Mouse (Mus musculus): ENCODE results near the gene Acin1. TPM values are rescaled to one million over a fixed set of nuclear protein-coding genes. Genes with fewer than 3 reads are reported as not detected.

The Acin1 gene
- total and polyA plus RNA-seq, 2 experiments from 2014 or later, result 108 to 122 TPM

DNA sequence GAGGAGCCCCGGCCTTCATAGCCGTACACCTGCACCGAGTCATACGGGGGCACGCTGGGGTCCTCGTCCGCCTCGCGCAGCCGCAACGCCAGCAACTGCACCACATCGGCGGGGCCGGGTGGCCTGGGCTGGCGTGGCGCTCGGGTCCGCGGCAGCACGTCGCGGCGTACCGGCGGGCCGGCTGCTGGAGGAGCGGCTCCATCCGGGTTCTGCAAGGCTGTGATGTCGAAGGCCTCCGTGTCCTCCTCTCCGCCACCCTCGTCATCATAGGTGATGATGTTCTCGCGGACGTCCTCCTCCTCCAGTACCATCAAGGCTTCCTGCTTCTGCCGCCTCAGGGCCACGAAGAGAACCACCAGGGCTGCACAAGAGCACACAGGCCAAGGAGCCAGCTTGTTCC, 54.5 kb downstream of the Acin1 start:
- 91% methylated on average over 17 of the region's 37 CpGs for WGBS
- Histone ChIP-seq H3K4me1 (ENCODE audit: insufficient read depth, low read length) (no peaks in the 10 kb centered on the region), H3K27me3 (ENCODE audit: insufficient read depth, low read length) (no peaks in the 10 kb centered on the region), H3K4me3 (ENCODE audit: low read depth, low read length) (no peak overlapping the region), H3K9me3 (ENCODE audit: low read length) (no peaks in the 10 kb centered on the region), H3K4me2 (ENCODE audit: low read depth, low read length, poor library complexity, severe bottlenecking) (no peak overlapping the region), H3K27ac (ENCODE audit: low read depth, low read length) (no peak overlapping the region), H3K36me3 (ENCODE audit: insufficient read depth, low read length) (peaks cover 35% of the 10 kb centered on the region), H3K9ac (replicated peaks; ENCODE audit: low read length, poor library complexity, severe bottlenecking) (no peak overlapping the region)
- ATAC-seq (ENCODE audit: low FRiP score) (no peak), DNase-seq (ENCODE audit: low spot score) (no peak)
- TF ChIP-seq CTCF (IDR thresholded peaks at IDR 0.05), result no peak

DNA sequence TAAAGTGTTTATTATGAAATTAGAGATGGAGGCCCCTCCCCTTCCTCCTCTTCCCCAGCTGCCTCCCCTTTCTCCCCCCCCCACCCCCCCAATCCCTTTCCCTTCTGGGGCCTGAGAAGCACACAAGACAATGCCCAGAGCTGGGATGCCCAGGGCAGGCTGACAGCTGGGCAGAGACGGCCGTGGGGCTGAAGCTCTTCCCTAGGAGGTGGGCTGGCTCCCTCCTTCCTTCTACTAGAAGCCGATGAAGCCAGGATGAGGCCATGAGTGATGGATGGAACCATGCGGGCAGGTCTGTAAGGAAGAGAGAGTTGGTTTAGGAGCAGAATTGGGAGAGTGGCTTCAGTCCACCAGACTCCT, 55.5 kb downstream of the Acin1 start:
- H3K9ac ChIP-seq (replicated peaks; ENCODE audit: low read length, poor library complexity, severe bottlenecking), result no peak overlapping the region
- H3K9me3 ChIP-seq (ENCODE audit: low read length), result no peaks in the 10 kb centered on the region
- H3K27me3 ChIP-seq (ENCODE audit: insufficient read depth, low read length), result no peaks in the 10 kb centered on the region
- no peak overlapping the region for H3K27ac ChIP-seq (ENCODE audit: low read depth, low read length)
- WGBS, result 57% methylated on average over 4 of the region's 4 CpGs
- ATAC-seq (ENCODE audit: low FRiP score) (0 out of 2 replicates have a peak, but pooled peaks have one; percentile 25), DNase-seq (ENCODE audit: low spot score) (no peak)
- TF ChIP-seq CTCF (IDR thresholded peaks at IDR 0.05), result no peak
- no peaks in the 10 kb centered on the region for H3K4me1 ChIP-seq (ENCODE audit: insufficient read depth, low read length)
- H3K4me3 ChIP-seq (ENCODE audit: low read depth, low read length), result no peak overlapping the region
- peaks cover 35% of the 10 kb centered on the region for H3K36me3 ChIP-seq (ENCODE audit: insufficient read depth, low read length)
- no peak overlapping the region for H3K4me2 ChIP-seq (ENCODE audit: low read depth, low read length, poor library complexity, severe bottlenecking)

- TF ChIP-seq CTCF (IDR thresholded peaks at IDR 0.05), result no peak
- WGBS, result 71% methylated on average over 11 of the region's 11 CpGs
- Histone ChIP-seq H3K9ac (replicated peaks; ENCODE audit: low read length, poor library complexity, severe bottlenecking) (no peak overlapping the region), H3K9me3 (ENCODE audit: low read length) (no peaks in the 10 kb centered on the region), H3K4me2 (ENCODE audit: low read depth, low read length, poor library complexity, severe bottlenecking) (no peak overlapping the region), H3K27ac (ENCODE audit: low read depth, low read length) (no peak overlapping the region), H3K4me1 (ENCODE audit: insufficient read depth, low read length) (no peaks in the 10 kb centered on the region), H3K36me3 (ENCODE audit: insufficient read depth, low read length) (peaks cover 34% of the 10 kb centered on the region), H3K4me3 (ENCODE audit: low read depth, low read length) (no peak overlapping the region), H3K27me3 (ENCODE audit: insufficient read depth, low read length) (no peaks in the 10 kb centered on the region)
- ATAC-seq (ENCODE audit: low FRiP score) (0 out of 2 replicates have a peak, but pooled peaks have one; percentile 31), DNase-seq (ENCODE audit: low spot score) (no peak)
Measured at GRCm38 (mm10) chr14:54630583-54631239, 56.0 kb downstream of the Acin1 start.

GRCm38 (mm10) chr14:54629797-54630196, 56.9 kb downstream of the Acin1 start:
- TF ChIP-seq CTCF (IDR thresholded peaks at IDR 0.05), result no peak
- no peaks in the 10 kb centered on the region for H3K4me1 ChIP-seq (ENCODE audit: insufficient read depth, low read length)
- H3K9ac ChIP-seq (replicated peaks; ENCODE audit: low read length, poor library complexity, severe bottlenecking), result no peak overlapping the region
- H3K9me3 ChIP-seq (ENCODE audit: low read length), result no peaks in the 10 kb centered on the region
- no peak overlapping the region for H3K4me3 ChIP-seq (ENCODE audit: low read depth, low read length)
- peaks cover 32% of the 10 kb centered on the region for H3K36me3 ChIP-seq (ENCODE audit: insufficient read depth, low read length)
- DNase-seq (ENCODE audit: low spot score) (no peak), ATAC-seq (ENCODE audit: low FRiP score) (no peak)
- H3K4me2 ChIP-seq (ENCODE audit: low read depth, low read length, poor library complexity, severe bottlenecking), result no peak overlapping the region
- H3K27ac ChIP-seq (ENCODE audit: low read depth, low read length), result no peak overlapping the region
- no peaks in the 10 kb centered on the region for H3K27me3 ChIP-seq (ENCODE audit: insufficient read depth, low read length)
- 92% methylated on average over 2 of the region's 2 CpGs for WGBS

DNA sequence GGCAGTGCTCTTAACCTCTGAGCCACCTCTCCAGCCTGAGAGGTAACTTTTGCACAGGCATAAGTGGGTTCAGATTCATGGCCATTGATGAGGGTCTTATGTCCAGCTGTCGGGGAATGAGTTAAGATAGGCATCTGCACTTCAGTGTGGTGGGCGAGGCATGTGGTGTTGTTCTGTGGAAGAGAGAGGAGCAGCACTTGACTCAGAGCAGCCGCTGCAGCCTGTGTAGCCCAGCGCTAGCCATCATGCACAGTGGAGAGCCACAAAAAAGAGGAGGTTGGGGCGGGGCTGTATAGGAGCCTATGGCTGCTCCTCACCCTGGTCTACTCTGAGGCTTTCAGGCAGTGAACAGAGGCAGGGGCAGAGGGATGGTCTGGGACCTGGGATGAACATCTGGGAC, 58.6 kb downstream of the Acin1 start:
- WGBS, result 84% methylated on average over 5 of the region's 5 CpGs
- no peak for ATAC-seq (ENCODE audit: low FRiP score)

DNA sequence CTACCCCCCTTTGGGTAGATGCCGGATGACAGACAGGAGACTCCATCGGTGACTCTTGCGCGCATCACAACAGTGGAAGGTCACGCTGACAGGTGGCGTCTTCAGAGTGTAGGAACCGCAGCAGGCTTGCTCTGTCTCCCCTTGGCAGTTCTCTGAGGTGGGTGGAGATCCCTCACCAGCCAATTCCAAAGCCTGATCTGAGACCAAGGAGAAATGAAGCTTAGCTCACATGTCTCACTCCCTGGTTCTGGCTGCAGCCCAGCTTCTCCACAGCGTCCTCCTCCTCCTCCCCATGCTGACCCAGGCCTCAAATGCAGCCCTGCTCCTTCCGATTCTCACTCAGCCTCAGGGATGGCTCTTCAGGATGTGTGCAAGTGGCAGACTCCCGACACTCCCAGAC, 61.8 kb downstream of the Acin1 start:
- Histone ChIP-seq H3K9me3 (ENCODE audit: low read length) (no peaks in the 10 kb centered on the region), H3K27ac (ENCODE audit: low read depth, low read length) (no peak overlapping the region), H3K4me3 (ENCODE audit: low read depth, low read length) (no peak overlapping the region), H3K9ac (replicated peaks; ENCODE audit: low read length, poor library complexity, severe bottlenecking) (no peak overlapping the region), H3K36me3 (ENCODE audit: insufficient read depth, low read length) (no peaks in the 10 kb centered on the region), H3K4me2 (ENCODE audit: low read depth, low read length, poor library complexity, severe bottlenecking) (no peak overlapping the region), H3K4me1 (ENCODE audit: insufficient read depth, low read length) (no peaks in the 10 kb centered on the region), H3K27me3 (ENCODE audit: insufficient read depth, low read length) (no peaks in the 10 kb centered on the region)
- ATAC-seq (ENCODE audit: low FRiP score), result no peak
- DNase-seq (ENCODE audit: low spot score), result no peak
- TF ChIP-seq CTCF (IDR thresholded peaks at IDR 0.05), result no peak
- WGBS, result 71% methylated on average over 10 of the region's 10 CpGs

More for the DNA sequence above, 58.6 kb downstream of the Acin1 start:
- no peaks in the 10 kb centered on the region for H3K9me3 ChIP-seq (ENCODE audit: low read length)
- no peak for TF ChIP-seq CTCF (IDR thresholded peaks at IDR 0.05)
- no peak overlapping the region for H3K4me2 ChIP-seq (ENCODE audit: low read depth, low read length, poor library complexity, severe bottlenecking)
- H3K4me1 ChIP-seq (ENCODE audit: insufficient read depth, low read length), result no peaks in the 10 kb centered on the region
- H3K36me3 ChIP-seq (ENCODE audit: insufficient read depth, low read length), result peaks cover 27% of the 10 kb centered on the region
- no peaks in the 10 kb centered on the region for H3K27me3 ChIP-seq (ENCODE audit: insufficient read depth, low read length)
- DNase-seq (ENCODE audit: low spot score), result no peak
- no peak overlapping the region for H3K4me3 ChIP-seq (ENCODE audit: low read depth, low read length)
- H3K9ac ChIP-seq (replicated peaks; ENCODE audit: low read length, poor library complexity, severe bottlenecking), result no peak overlapping the region
- no peak overlapping the region for H3K27ac ChIP-seq (ENCODE audit: low read depth, low read length)

Data from midbrain, postnatal 0 days (tissue).